Mouse (Mus musculus): ENCODE results near the gene Olfr224.
"Not testable (repeated sequence)": the region's sequence is repeated elsewhere in the genome, so short reads cannot be mapped to it uniquely, and the experiment has no call there.

The Olfr224 gene

DNA sequence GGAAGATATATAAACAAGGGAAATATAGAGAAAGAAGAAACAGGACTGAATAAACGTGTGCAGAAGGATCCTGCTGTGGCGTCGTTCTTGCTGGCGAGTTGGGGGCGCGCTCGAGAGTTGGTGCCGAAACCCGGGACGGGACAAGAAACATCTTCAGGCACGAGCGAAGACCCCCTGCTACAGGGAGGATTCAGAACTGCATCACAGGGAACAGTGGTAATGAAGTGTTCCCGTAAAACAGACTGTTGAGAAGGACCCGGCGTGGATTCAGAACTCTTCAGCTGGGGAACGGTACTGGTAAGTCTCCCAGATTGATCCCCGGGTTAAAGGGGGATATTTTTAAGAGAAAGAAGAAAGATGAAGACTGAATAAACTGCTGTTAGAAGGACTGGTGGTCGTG lies 51.4 kb downstream of the Olfr224 start:
- not testable (repeated sequence) for DNase-seq (ENCODE audit: low spot score)

Measured in embryo, embryonic 10 days (tissue).